Mouse (Mus musculus): ENCODE results near the gene Josd2. TPM values are rescaled to one million over a fixed set of nuclear protein-coding genes. Genes with fewer than 3 reads are reported as not detected.

Gene Josd2
- total and polyA plus RNA-seq, 2 experiments from 2014 or later = 22.7 to 38.5 TPM

GRCm38 (mm10) chr7:44432550-44432949, 35.2 kb upstream of the Josd2 start:
- Histone ChIP-seq H3K4me3 (ENCODE audit: low read depth, low read length) (no peak overlapping the region), H3K9me3 (ENCODE audit: low read length) (no peaks in the 10 kb centered on the region), H3K9ac (replicated peaks; ENCODE audit: low read length, poor library complexity, severe bottlenecking) (no peak overlapping the region), H3K4me1 (ENCODE audit: insufficient read depth, low read length) (peaks cover 31% of the 10 kb centered on the region), H3K36me3 (ENCODE audit: insufficient read depth, low read length) (peaks cover 5% of the 10 kb centered on the region; the same call in 1 of the 2 replicates), H3K27ac (ENCODE audit: low read depth, low read length) (no peak overlapping the region; the same call in none of the 2 replicates), H3K4me2 (ENCODE audit: low read depth, low read length, poor library complexity, severe bottlenecking) (no peak overlapping the region), H3K27me3 (ENCODE audit: insufficient read depth, low read length) (no peaks in the 10 kb centered on the region)
- DNase-seq (ENCODE audit: low spot score) (no peak), ATAC-seq (ENCODE audit: low FRiP score) (no peak)
- no peak for TF ChIP-seq CTCF (IDR thresholded peaks at IDR 0.05)
- 84% methylated on average over 6 of the region's 6 CpGs for WGBS

GRCm38 (mm10) chr7:44433371-44433770, 34.4 kb upstream of the Josd2 start:
- Histone ChIP-seq H3K4me3 (ENCODE audit: low read depth, low read length) (no peak overlapping the region), H3K27ac (ENCODE audit: low read depth, low read length) (no peak overlapping the region), H3K4me1 (ENCODE audit: insufficient read depth, low read length) (peaks cover 26% of the 10 kb centered on the region), H3K27me3 (ENCODE audit: insufficient read depth, low read length) (no peaks in the 10 kb centered on the region), H3K9me3 (ENCODE audit: low read length) (no peaks in the 10 kb centered on the region), H3K9ac (replicated peaks; ENCODE audit: low read length, poor library complexity, severe bottlenecking) (no peak overlapping the region), H3K36me3 (ENCODE audit: insufficient read depth, low read length) (peaks cover 5% of the 10 kb centered on the region; the same call in 1 of the 2 replicates), H3K4me2 (ENCODE audit: low read depth, low read length, poor library complexity, severe bottlenecking) (no peak overlapping the region)
- DNase-seq (ENCODE audit: low spot score) (peak; percentile 92), ATAC-seq (ENCODE audit: low FRiP score) (peak; percentile 33)
- no peak for TF ChIP-seq CTCF (IDR thresholded peaks at IDR 0.05)
- WGBS = 9% methylated on average over 7 of the region's 7 CpGs

GRCm38 (mm10) chr7:44434089-44434488, 33.7 kb upstream of the Josd2 start:
- 80% methylated on average over 9 of the region's 9 CpGs for WGBS

GRCm38 (mm10) chr7:44435796-44436195, 32.0 kb upstream of the Josd2 start:
- TF ChIP-seq CTCF (IDR thresholded peaks at IDR 0.05) = no peak
- H3K4me3 ChIP-seq (ENCODE audit: low read depth, low read length) = no peak overlapping the region
- no peak overlapping the region for H3K27ac ChIP-seq (ENCODE audit: low read depth, low read length)
- H3K4me2 ChIP-seq (ENCODE audit: low read depth, low read length, poor library complexity, severe bottlenecking) = no peak overlapping the region
- H3K4me1 ChIP-seq (ENCODE audit: insufficient read depth, low read length) = peaks cover 20% of the 10 kb centered on the region
- no peaks in the 10 kb centered on the region for H3K9me3 ChIP-seq (ENCODE audit: low read length)
- DNase-seq (ENCODE audit: low spot score) = no peak
- no peak overlapping the region for H3K9ac ChIP-seq (replicated peaks; ENCODE audit: low read length, poor library complexity, severe bottlenecking)
- H3K36me3 ChIP-seq (ENCODE audit: insufficient read depth, low read length) = peaks cover 5% of the 10 kb centered on the region; the same call in 1 of the 2 replicates
- 75% methylated on average over 5 of the region's 5 CpGs for WGBS
- H3K27me3 ChIP-seq (ENCODE audit: insufficient read depth, low read length) = no peaks in the 10 kb centered on the region
- ATAC-seq (ENCODE audit: low FRiP score) = no peak

More at GRCm38 (mm10) chr7:44434089-44434488, 33.7 kb upstream of the Josd2 start:
- TF ChIP-seq CTCF (IDR thresholded peaks at IDR 0.05) = no peak
- DNase-seq (ENCODE audit: low spot score) = no peak
- H3K4me2 ChIP-seq (ENCODE audit: low read depth, low read length, poor library complexity, severe bottlenecking) = no peak overlapping the region
- H3K9ac ChIP-seq (replicated peaks; ENCODE audit: low read length, poor library complexity, severe bottlenecking) = no peak overlapping the region
- ATAC-seq (ENCODE audit: low FRiP score) = no peak
- H3K9me3 ChIP-seq (ENCODE audit: low read length) = no peaks in the 10 kb centered on the region
- H3K36me3 ChIP-seq (ENCODE audit: insufficient read depth, low read length) = peaks cover 5% of the 10 kb centered on the region; the same call in 1 of the 2 replicates
- no peaks in the 10 kb centered on the region for H3K27me3 ChIP-seq (ENCODE audit: insufficient read depth, low read length)
- H3K4me1 ChIP-seq (ENCODE audit: insufficient read depth, low read length) = peaks cover 26% of the 10 kb centered on the region
- no peak overlapping the region for H3K4me3 ChIP-seq (ENCODE audit: low read depth, low read length)
- H3K27ac ChIP-seq (ENCODE audit: low read depth, low read length) = no peak overlapping the region

GRCm38 (mm10) chr7:44436267-44436666, 31.5 kb upstream of the Josd2 start:
- H3K9me3 ChIP-seq (ENCODE audit: low read length) = no peaks in the 10 kb centered on the region
- ATAC-seq (ENCODE audit: low FRiP score) = no peak
- peak; percentile 33 for DNase-seq (ENCODE audit: low spot score)
- H3K4me3 ChIP-seq (ENCODE audit: low read depth, low read length) = no peak overlapping the region
- H3K27ac ChIP-seq (ENCODE audit: low read depth, low read length) = no peak overlapping the region
- H3K4me2 ChIP-seq (ENCODE audit: low read depth, low read length, poor library complexity, severe bottlenecking) = no peak overlapping the region
- H3K4me1 ChIP-seq (ENCODE audit: insufficient read depth, low read length) = peaks cover 19% of the 10 kb centered on the region
- H3K9ac ChIP-seq (replicated peaks; ENCODE audit: low read length, poor library complexity, severe bottlenecking) = no peak overlapping the region
- 29% methylated on average over 1 of the region's 1 CpGs for WGBS
- TF ChIP-seq CTCF (IDR thresholded peaks at IDR 0.05) = peak; percentile 61
- H3K36me3 ChIP-seq (ENCODE audit: insufficient read depth, low read length) = peaks cover 5% of the 10 kb centered on the region; the same call in 1 of the 2 replicates
- H3K27me3 ChIP-seq (ENCODE audit: insufficient read depth, low read length) = no peaks in the 10 kb centered on the region

- ATAC-seq (ENCODE audit: low FRiP score) = no peak
These were observed 30.6 kb upstream of the Josd2 start for GRCm38 (mm10) chr7:44437188-44437587.

More at GRCm38 (mm10) chr7:44437188-44437587, 30.6 kb upstream of the Josd2 start:
- Histone ChIP-seq H3K4me1 (ENCODE audit: insufficient read depth, low read length) (peaks cover 10% of the 10 kb centered on the region), H3K27ac (ENCODE audit: low read depth, low read length) (no peak overlapping the region), H3K4me3 (ENCODE audit: low read depth, low read length) (no peak overlapping the region), H3K9ac (replicated peaks; ENCODE audit: low read length, poor library complexity, severe bottlenecking) (no peak overlapping the region), H3K36me3 (ENCODE audit: insufficient read depth, low read length) (peaks cover 5% of the 10 kb centered on the region; the same call in 1 of the 2 replicates), H3K4me2 (ENCODE audit: low read depth, low read length, poor library complexity, severe bottlenecking) (no peak overlapping the region), H3K27me3 (ENCODE audit: insufficient read depth, low read length) (no peaks in the 10 kb centered on the region), H3K9me3 (ENCODE audit: low read length) (no peaks in the 10 kb centered on the region)
- DNase-seq (ENCODE audit: low spot score) = no peak
- TF ChIP-seq CTCF (IDR thresholded peaks at IDR 0.05) = no peak
- WGBS = 92% methylated on average over 1 of the region's 1 CpGs
